Mouse (Mus musculus) MEL (cell line): Measurements from ENCODE around the gene Slc7a11. TPM values are rescaled to one million over a fixed set of nuclear protein-coding genes. Genes with fewer than 3 reads are reported as not detected.

Source experiments
- DNase-seq: peaks from one replicate; pipeline ENCODE4 v3.0.0; 2011; ENCODE audit warnings: low read depth, low spot score
- H3K27ac ChIP-seq: 2 replicates; pipeline ENCODE4 v1.5.1; 2012; ENCODE audit warnings: low read depth, mild to moderate bottlenecking, control low read depth, low read length, moderate library complexity; ENCODE audit not compliant: control insufficient read depth
- H3K27me3 ChIP-seq, 2 experiments: fragments of 150-350 bp in 1 of 2; sonication (generic) in 1 of 2; 2 replicates each; pipeline ENCODE4 v1.6.1; 2012; ENCODE audit warnings: low read length in 2 of 2, mild to moderate bottlenecking in 2 of 2, improper control_type of control experiment in 1 of 2, moderate library complexity in 1 of 2; ENCODE audit not compliant: insufficient read depth in 2 of 2, control insufficient read depth in 1 of 2
- H3K36me3 ChIP-seq, 2 experiments: 2 replicates each; pipeline ENCODE4 v1.6.1; 2012 to 2014; ENCODE audit warnings: low read length in 2 of 2, improper control_type of control experiment in 1 of 2, inconsistent platforms in 1 of 2, mild to moderate bottlenecking in 1 of 2; ENCODE audit not compliant: insufficient read depth in 2 of 2, control insufficient read depth in 1 of 2
- H3K4me1 ChIP-seq, 2 experiments: fragments of 150-350 bp in 1 of 2; sonication (generic) in 1 of 2; 2 replicates each; pipeline ENCODE4 v1.6.1; 2012; ENCODE audit warnings: low read length in 2 of 2, improper control_type of control experiment in 1 of 2, mild to moderate bottlenecking in 1 of 2; ENCODE audit not compliant: insufficient read depth in 2 of 2, control insufficient read depth in 1 of 2
- H3K4me3 ChIP-seq, 2 experiments: fragments of 150-350 bp in 1 of 2; sonication (generic) in 1 of 2; 2 replicates each; pipeline ENCODE4 v1.5.1; 2012; ENCODE audit warnings: low read depth in 2 of 2, low read length in 2 of 2, mild to moderate bottlenecking in 2 of 2, moderate library complexity in 2 of 2, control low read depth in 1 of 2, improper control_type of control experiment in 1 of 2; ENCODE audit not compliant: control insufficient read depth in 1 of 2, insufficient read depth in 1 of 2
- H3K79me2 ChIP-seq: 2 replicates; pipeline ENCODE4 v1.6.1; 2012; ENCODE audit warnings: mild to moderate bottlenecking, low read length, moderate library complexity; ENCODE audit not compliant: control insufficient read depth, poor library complexity, insufficient read depth
- H3K9ac ChIP-seq: 2 replicates; pipeline ENCODE4 v1.6.1; 2012; ENCODE audit warnings: low read depth, mild to moderate bottlenecking, control low read depth, low read length, moderate library complexity; ENCODE audit not compliant: control insufficient read depth, poor library complexity, severe bottlenecking
- H3K9me3 ChIP-seq: fragments of 150-350 bp; sonication (generic); replicated peaks from 2 replicates; pipeline ENCODE4 v1.6.1; 2012; ENCODE audit warnings: mild to moderate bottlenecking, low read length, improper control_type of control experiment, moderate library complexity; ENCODE audit not compliant: insufficient read depth
- CHD1 ChIP-seq: IDR thresholded peaks from 2 replicates; pipeline ENCODE4 v1.6.1; 2012; ENCODE audit warnings: low read depth, mild to moderate bottlenecking, inconsistent platforms, low read length, improper control_type of control experiment
- CHD2 ChIP-seq: IDR thresholded peaks from 2 replicates; pipeline ENCODE4 v1.6.1; 2011; ENCODE audit warnings: low read length, improper control_type of control experiment
- CTCF ChIP-seq, 3 experiments: IDR thresholded peaks in 2 of 3; conservative IDR thresholded peaks in 1 of 3; 2 replicates each; pipeline ENCODE4 v1.5.1; 2011 to 2012; ENCODE audit warnings: low read length in 3 of 3, low read depth in 2 of 3, mild to moderate bottlenecking in 2 of 3, improper control_type of control experiment in 1 of 3, inconsistent platforms in 1 of 3, mixed read lengths in 1 of 3, moderate library complexity in 1 of 3; ENCODE audit not compliant: control insufficient read depth in 1 of 3, insufficient read depth in 1 of 3, poor library complexity in 1 of 3, severe bottlenecking in 1 of 3
- E2F4 ChIP-seq: IDR thresholded peaks from 2 replicates; pipeline ENCODE4 v1.6.1; 2011; ENCODE audit warnings: low read depth, low read length, improper control_type of control experiment, borderline replicate concordance
- ELF1 ChIP-seq: IDR thresholded peaks from 2 replicates; pipeline ENCODE4 v1.6.1; 2014; ENCODE audit warnings: low read depth, mild to moderate bottlenecking, inconsistent platforms, low read length, improper control_type of control experiment, moderate library complexity
- GABPA ChIP-seq: IDR thresholded peaks from 2 replicates; pipeline ENCODE4 v1.6.1; 2012; ENCODE audit warnings: low read depth, mild to moderate bottlenecking, inconsistent platforms, low read length, improper control_type of control experiment, moderate library complexity
- GATA1 ChIP-seq: IDR thresholded peaks from 2 replicates; pipeline ENCODE4 v1.6.1; 2011; ENCODE audit warnings: low read depth, low read length, improper control_type of control experiment
- HCFC1 ChIP-seq: IDR thresholded peaks from 2 replicates; pipeline ENCODE4 v1.6.1; 2012; ENCODE audit warnings: low read depth, mild to moderate bottlenecking, inconsistent platforms, low read length, improper control_type of control experiment, moderate library complexity
- KAT2A ChIP-seq: conservative IDR thresholded peaks from 2 replicates; pipeline ENCODE4 v1.6.1; 2012; ENCODE audit warnings: low read depth, low read length, improper control_type of control experiment, inconsistent platforms
- MAZ ChIP-seq: IDR thresholded peaks from 2 replicates; pipeline ENCODE4 v1.6.1; 2012; ENCODE audit warnings: low read depth, mild to moderate bottlenecking, inconsistent platforms, low read length, improper control_type of control experiment
- MEF2A ChIP-seq: IDR thresholded peaks from 2 replicates; pipeline ENCODE4 v1.6.1; 2014; ENCODE audit warnings: low read depth, mild to moderate bottlenecking, inconsistent platforms, low read length, improper control_type of control experiment; ENCODE audit not compliant: poor library complexity, insufficient replicate concordance, severe bottlenecking; ENCODE audit errors: extremely low read depth
- MYB ChIP-seq: IDR thresholded peaks from 2 replicates; pipeline ENCODE4 v1.6.1; 2011; ENCODE audit warnings: mild to moderate bottlenecking, low read depth, low read length, improper control_type of control experiment
- MYC ChIP-seq: IDR thresholded peaks from 2 replicates; pipeline ENCODE4 v1.6.1; 2011; ENCODE audit warnings: low read depth, mild to moderate bottlenecking, low read length, improper control_type of control experiment, moderate library complexity
- NELFE ChIP-seq: IDR thresholded peaks from 2 replicates; pipeline ENCODE4 v1.6.1; 2011; ENCODE audit warnings: low read depth, low read length, improper control_type of control experiment
- NRF1 ChIP-seq: IDR thresholded peaks from 2 replicates; pipeline ENCODE4 v1.6.1; 2014; ENCODE audit warnings: low read depth, mild to moderate bottlenecking, inconsistent platforms, low read length, improper control_type of control experiment, moderate library complexity; ENCODE audit not compliant: poor library complexity, insufficient read depth, severe bottlenecking
- POLR2A ChIP-seq, 2 experiments: IDR thresholded peaks; 2 replicates each; pipeline ENCODE4 v1.6.1; 2011 to 2012; ENCODE audit warnings: low read length in 2 of 2, mild to moderate bottlenecking in 2 of 2, control low read depth in 1 of 2, improper control_type of control experiment in 1 of 2, low read depth in 1 of 2, moderate library complexity in 1 of 2; ENCODE audit not compliant: control insufficient read depth in 1 of 2, insufficient read depth in 1 of 2, poor library complexity in 1 of 2
- POLR2AphosphoS2 ChIP-seq: IDR thresholded peaks from 2 replicates; pipeline ENCODE4 v1.6.1; 2011; ENCODE audit warnings: low read length, improper control_type of control experiment
- RAD21 ChIP-seq: IDR thresholded peaks from 2 replicates; pipeline ENCODE4 v1.6.1; 2011; ENCODE audit warnings: mild to moderate bottlenecking, low read depth, low read length, improper control_type of control experiment
- RCOR1 ChIP-seq: IDR thresholded peaks from 2 replicates; pipeline ENCODE4 v1.6.1; 2012; ENCODE audit warnings: low read depth, mild to moderate bottlenecking, inconsistent platforms, low read length, improper control_type of control experiment
- SIN3A ChIP-seq: IDR thresholded peaks from 2 replicates; pipeline ENCODE4 v1.6.1; 2012; ENCODE audit warnings: low read length, improper control_type of control experiment, inconsistent platforms
- SMC3 ChIP-seq: IDR thresholded peaks from 2 replicates; pipeline ENCODE4 v1.6.1; 2011; ENCODE audit warnings: low read depth, low read length, improper control_type of control experiment
- TAL1 ChIP-seq: IDR thresholded peaks from 2 replicates; pipeline ENCODE4 v1.6.1; 2012; ENCODE audit warnings: mild to moderate bottlenecking, inconsistent platforms, low read length, moderate library complexity, mixed read lengths
- TCF12 ChIP-seq: IDR thresholded peaks from 2 replicates; pipeline ENCODE4 v1.6.1; 2014; ENCODE audit warnings: low read depth, mild to moderate bottlenecking, inconsistent platforms, low read length, improper control_type of control experiment, moderate library complexity
- ZC3H11A ChIP-seq: IDR thresholded peaks from 2 replicates; pipeline ENCODE4 v1.6.1; 2012; ENCODE audit warnings: low read depth, mild to moderate bottlenecking, inconsistent platforms, low read length, improper control_type of control experiment
- ZMIZ1 ChIP-seq: IDR thresholded peaks from 2 replicates; pipeline ENCODE4 v1.6.1; 2012; ENCODE audit warnings: low read depth, mild to moderate bottlenecking, inconsistent platforms, low read length, improper control_type of control experiment, moderate library complexity
- ZNF384 ChIP-seq: IDR thresholded peaks from 2 replicates; pipeline ENCODE4 v1.6.1; 2012; ENCODE audit warnings: low read depth, mild to moderate bottlenecking, inconsistent platforms, low read length, improper control_type of control experiment
- polyA plus RNA-seq, 2 experiments: library from polyadenylated mRNA; stranded (reverse) in 1 of 2; unstranded in 1 of 2; fragments of >175 nt in 1 of 2; fragments of >200 nt in 1 of 2; gene quantifications; 2 replicates each; pipeline versions ENCODE4 v1.2.1 to v1.2.4; 2012; ENCODE audit warnings: low replicate concordance in 2 of 2, low read depth in 1 of 2; ENCODE audit not compliant: insufficient read length in 2 of 2, insufficient read depth in 1 of 2, missing spikeins in 1 of 2
- total RNA-seq: library from RNA; depleted of rRNA; stranded (reverse); fragments of 300-350 nt; gene quantifications from 2 replicates; pipeline ENCODE4 v1.2.3, GENCODE M21; 2012

The Slc7a11 gene
- total and polyA plus RNA-seq, 3 experiments, result 0.69 to 3.3 TPM; not detected in 1

DNA sequence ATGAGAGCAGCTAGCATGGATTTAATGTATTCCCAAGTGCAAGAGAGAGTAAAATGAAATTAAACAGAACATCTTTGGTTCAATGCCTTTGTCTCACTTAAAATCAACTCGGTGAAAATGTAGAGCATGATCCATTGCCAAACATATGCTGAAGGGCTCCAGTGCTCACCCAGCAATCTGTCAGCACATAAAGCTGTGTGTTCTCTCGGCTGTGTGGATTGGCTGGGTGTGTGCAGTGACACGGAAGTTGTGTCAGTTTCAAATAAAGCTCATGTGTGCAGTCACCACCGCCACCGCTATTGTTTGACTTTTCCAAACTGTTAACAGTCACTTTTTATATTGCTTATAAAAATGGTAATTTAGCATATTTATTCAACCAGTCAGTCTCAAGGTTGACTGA, 398.7 kb downstream of the Slc7a11 start:
- TF ChIP-seq NELFE, result no peak
- no peak for TF ChIP-seq GABPA
- no peak for TF ChIP-seq TCF12
- no peak for TF ChIP-seq RCOR1
- no peak for TF ChIP-seq TAL1
- no peak for TF ChIP-seq CTCF (IDR thresholded peaks at IDR 0.05 in 2 of 3, conservative IDR thresholded peaks at IDR 0.05 in 1 of 3; ENCODE audit: control insufficient read depth in 1 of 3, insufficient read depth in 1 of 3, low read depth in 2 of 3, low read length in 3 of 3, poor library complexity in 1 of 3, severe bottlenecking in 1 of 3)
- TF ChIP-seq KAT2A, result no peak
- no peak for TF ChIP-seq GATA1
- no peak for TF ChIP-seq SIN3A
- no peak for TF ChIP-seq RAD21
- TF ChIP-seq MYB, result no peak
- TF ChIP-seq NRF1, result no peak
- TF ChIP-seq E2F4, result no peak
- no peak for TF ChIP-seq CHD2
- no peak for TF ChIP-seq POLR2A (IDR thresholded peaks at IDR 0.05; ENCODE audit: control insufficient read depth in 1 of 2, insufficient read depth in 1 of 2, low read depth in 1 of 2, low read length in 2 of 2, poor library complexity in 1 of 2)
- TF ChIP-seq, all 39 proteins: peak for 0
- no peak overlapping the region for H3K27ac ChIP-seq
- H3K36me3 ChIP-seq, result no peaks in the 10 kb centered on the region
- DNase-seq, result no peak
- no peaks in the 10 kb centered on the region for H3K79me2 ChIP-seq
- no peak overlapping the region for H3K4me3 ChIP-seq
- no peak overlapping the region for H3K9ac ChIP-seq
- no peaks in the 10 kb centered on the region for H3K4me1 ChIP-seq
- H3K9me3 ChIP-seq, result no peaks in the 10 kb centered on the region
- H3K27me3 ChIP-seq, result no peaks in the 10 kb centered on the region

DNA sequence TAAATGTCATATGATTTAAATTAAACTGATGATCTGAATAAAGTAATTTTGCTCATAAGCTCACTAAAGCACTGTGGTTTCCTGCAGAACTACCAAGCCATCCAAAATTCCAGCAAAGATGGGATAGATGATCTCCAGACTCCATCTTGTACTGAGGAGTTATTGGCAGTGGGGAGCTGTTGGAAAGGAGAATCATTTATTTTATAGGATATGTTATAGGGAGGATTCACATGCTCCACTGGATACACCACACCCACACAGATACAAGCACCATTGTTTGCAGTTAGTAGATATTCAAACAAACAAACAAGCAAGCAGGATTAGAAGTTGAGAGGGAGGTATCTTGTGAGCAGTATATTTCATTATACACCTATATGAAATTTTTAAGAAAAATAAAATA, 399.3 kb downstream of the Slc7a11 start:
- H3K9me3 ChIP-seq, result no peaks in the 10 kb centered on the region
- H3K4me1 ChIP-seq, result no peaks in the 10 kb centered on the region
- no peak overlapping the region for H3K27ac ChIP-seq
- H3K9ac ChIP-seq, result no peak overlapping the region
- TF ChIP-seq SMC3 (no peak), MYB (no peak), E2F4 (no peak), MEF2A (no peak), CHD1 (no peak), MAZ (no peak), MYC (no peak), POLR2A (IDR thresholded peaks at IDR 0.05; ENCODE audit: control insufficient read depth in 1 of 2, insufficient read depth in 1 of 2, low read depth in 1 of 2, low read length in 2 of 2, poor library complexity in 1 of 2) (no peak), POLR2AphosphoS2 (no peak), CTCF (IDR thresholded peaks at IDR 0.05 in 2 of 3, conservative IDR thresholded peaks at IDR 0.05 in 1 of 3; ENCODE audit: control insufficient read depth in 1 of 3, insufficient read depth in 1 of 3, low read depth in 2 of 3, low read length in 3 of 3, poor library complexity in 1 of 3, severe bottlenecking in 1 of 3) (no peak), ZMIZ1 (no peak), GABPA (no peak), HCFC1 (no peak), ZNF384 (no peak), RAD21 (no peak), ELF1 (no peak), ZC3H11A (no peak), TCF12 (no peak)
- DNase-seq, result no peak
- no peaks in the 10 kb centered on the region for H3K79me2 ChIP-seq
- H3K36me3 ChIP-seq, result no peaks in the 10 kb centered on the region
- H3K4me3 ChIP-seq, result no peak overlapping the region
- H3K27me3 ChIP-seq, result no peaks in the 10 kb centered on the region
